Mouse (Mus musculus) thymus, adult 2 months (tissue): ENCODE measurements around the gene Zfyve19. TPM values are rescaled to one million over a fixed set of nuclear protein-coding genes. Genes with fewer than 3 reads are reported as not detected.

ENCODE experiments used
- DNase-seq: peaks from one replicate; pipeline ENCODE4 v3.0.0; 2021
- H3K27ac ChIP-seq: fragments of 200-500 bp; 2 replicates; pipeline ENCODE4 v1.5.1; 2012; ENCODE audit warnings: low read length, control low read depth; ENCODE audit not compliant: control insufficient read depth, insufficient read depth
- H3K27me3 ChIP-seq: fragments of 200-500 bp; 2 replicates; pipeline ENCODE4 v1.6.1; 2012; ENCODE audit warnings: mild to moderate bottlenecking, low read length, moderate library complexity, mixed read lengths; ENCODE audit not compliant: control insufficient read depth, insufficient read depth
- H3K36me3 ChIP-seq: fragments of 200-500 bp; 2 replicates; pipeline ENCODE4 v1.6.1; 2012; ENCODE audit warnings: mild to moderate bottlenecking, low read length, moderate library complexity; ENCODE audit not compliant: control insufficient read depth, insufficient read depth
- H3K4me1 ChIP-seq: fragments of 200-500 bp; replicated peaks from 2 replicates; pipeline ENCODE4 v1.6.1; 2012; ENCODE audit warnings: low read length; ENCODE audit not compliant: control insufficient read depth, insufficient read depth
- H3K4me3 ChIP-seq: fragments of 200-500 bp; 2 replicates; pipeline ENCODE4 v1.5.1; 2012; ENCODE audit warnings: mild to moderate bottlenecking, low read length, control low read depth, moderate library complexity; ENCODE audit not compliant: control insufficient read depth, insufficient read depth
- CTCF ChIP-seq: fragments of 200-500 bp; IDR thresholded peaks from 2 replicates; pipeline ENCODE4 v1.5.1; 2012; ENCODE audit warnings: mild to moderate bottlenecking, control low read depth, low read length, moderate library complexity, borderline replicate concordance; ENCODE audit not compliant: control insufficient read depth, poor library complexity, insufficient read depth; ENCODE audit errors: extremely low read depth
- POLR2A ChIP-seq: fragments of 200-500 bp; IDR thresholded peaks from 2 replicates; pipeline ENCODE4 v1.6.1; 2012; ENCODE audit warnings: mild to moderate bottlenecking, low read length, control low read depth, moderate library complexity; ENCODE audit not compliant: control insufficient read depth, poor library complexity, insufficient read depth; ENCODE audit errors: extremely low read depth
- WGBS: fragments of 180-500 bp; shearing (Covaris S2); methylation state at CpG from one replicate; pipeline ENCODE4 v1.1.7; 2018; 5-methylcytosine and 5-hydroxymethylcytosine counted together
- polyA plus RNA-seq: library from polyadenylated mRNA; depleted of rRNA; stranded (reverse); fragments of >200 nt; gene quantifications from 2 replicates; pipeline ENCODE4 v1.2.3, GENCODE M21; 2012

Zfyve19 gene
- polyA plus RNA-seq, 1 experiment: 60.9 TPM

- DNase-seq: no peak
- H3K4me3 ChIP-seq: no peak overlapping the region
- H3K27ac ChIP-seq: no peak overlapping the region
- TF ChIP-seq POLR2A (no peak), CTCF (no peak)
- 35% methylated on average over 4 of the region's 4 CpGs for WGBS
- H3K36me3 ChIP-seq: no peaks in the 10 kb centered on the region
- no peaks in the 10 kb centered on the region for H3K4me1 ChIP-seq
- no peaks in the 10 kb centered on the region; the same call in 1 of the 2 replicates for H3K27me3 ChIP-seq
These were observed 31.8 kb downstream of the Zfyve19 start for GRCm38 (mm10) chr2:119240075-119240818.

- TF ChIP-seq POLR2A (no peak), CTCF (no peak)
- DNase-seq: no peak
- H3K4me1 ChIP-seq: no peaks in the 10 kb centered on the region
- no peak overlapping the region for H3K27ac ChIP-seq
- H3K4me3 ChIP-seq: no peak overlapping the region
- 90% methylated on average over 4 of the region's 4 CpGs for WGBS
- no peaks in the 10 kb centered on the region for H3K36me3 ChIP-seq
- no peaks in the 10 kb centered on the region; the same call in 1 of the 2 replicates for H3K27me3 ChIP-seq
These were observed 32.4 kb downstream of the Zfyve19 start for GRCm38 (mm10) chr2:119240819-119241186.

GRCm38 (mm10) chr2:119242548-119242947 lies 34.1 kb downstream of the Zfyve19 start:
- no peaks in the 10 kb centered on the region; the same call in 1 of the 2 replicates for H3K27me3 ChIP-seq
- H3K36me3 ChIP-seq: no peaks in the 10 kb centered on the region
- H3K4me3 ChIP-seq: no peak overlapping the region
- WGBS: 89% methylated on average over 9 of the region's 9 CpGs
- no peak for TF ChIP-seq POLR2A
- no peak overlapping the region for H3K27ac ChIP-seq
- no peak for DNase-seq
- H3K4me1 ChIP-seq: no peaks in the 10 kb centered on the region

- WGBS: 84% methylated on average over 7 of the region's 7 CpGs
- Histone ChIP-seq H3K27me3 (no peaks in the 10 kb centered on the region), H3K27ac (no peak overlapping the region), H3K4me3 (no peak overlapping the region), H3K36me3 (no peaks in the 10 kb centered on the region), H3K4me1 (no peaks in the 10 kb centered on the region)
- TF ChIP-seq CTCF (no peak), POLR2A (no peak)
- no peak for DNase-seq
These were observed 36.8 kb downstream of the Zfyve19 start for GRCm38 (mm10) chr2:119245246-119245645.

- TF ChIP-seq CTCF: no peak
- DNase-seq: no peak
- 0 out of 2 replicates have a peak, but pooled peaks cover 3% of the 10 kb centered on the region for H3K4me1 ChIP-seq
- H3K27ac ChIP-seq: no peak overlapping the region
- H3K4me3 ChIP-seq: no peak overlapping the region
- no peaks in the 10 kb centered on the region for H3K27me3 ChIP-seq
- WGBS: 90% methylated on average over 9 of the region's 9 CpGs
- no peaks in the 10 kb centered on the region for H3K36me3 ChIP-seq
These were observed 39.5 kb downstream of the Zfyve19 start for GRCm38 (mm10) chr2:119247904-119248303.

- no peaks in the 10 kb centered on the region for H3K36me3 ChIP-seq
- no peak for DNase-seq
- no peak overlapping the region for H3K4me3 ChIP-seq
- peaks cover 3% of the 10 kb centered on the region; the same call in 1 of the 2 replicates for H3K4me1 ChIP-seq
- TF ChIP-seq POLR2A (no peak), CTCF (no peak)
- no peaks in the 10 kb centered on the region for H3K27me3 ChIP-seq
- 81% methylated on average over 4 of the region's 4 CpGs for WGBS
- no peak overlapping the region for H3K27ac ChIP-seq
These were observed 41.2 kb downstream of the Zfyve19 start for GRCm38 (mm10) chr2:119249592-119250061.

GRCm38 (mm10) chr2:119250377-119250776 lies 42.0 kb downstream of the Zfyve19 start:
- TF ChIP-seq CTCF: no peak
- TF ChIP-seq POLR2A: no peak
- Histone ChIP-seq H3K4me1 (peaks cover 3% of the 10 kb centered on the region; the same call in 1 of the 2 replicates), H3K27me3 (no peaks in the 10 kb centered on the region), H3K36me3 (no peaks in the 10 kb centered on the region), H3K4me3 (no peak overlapping the region), H3K27ac (no peak overlapping the region)
- 71% methylated on average over 5 of the region's 5 CpGs for WGBS
- DNase-seq: no peak
